Mouse (Mus musculus): ENCODE measurements around the gene Fbxo30.
"Not testable (repeated sequence)": the region's sequence is repeated elsewhere in the genome, so short reads cannot be mapped to it uniquely, and the experiment has no call there.

Gene Fbxo30

DNA sequence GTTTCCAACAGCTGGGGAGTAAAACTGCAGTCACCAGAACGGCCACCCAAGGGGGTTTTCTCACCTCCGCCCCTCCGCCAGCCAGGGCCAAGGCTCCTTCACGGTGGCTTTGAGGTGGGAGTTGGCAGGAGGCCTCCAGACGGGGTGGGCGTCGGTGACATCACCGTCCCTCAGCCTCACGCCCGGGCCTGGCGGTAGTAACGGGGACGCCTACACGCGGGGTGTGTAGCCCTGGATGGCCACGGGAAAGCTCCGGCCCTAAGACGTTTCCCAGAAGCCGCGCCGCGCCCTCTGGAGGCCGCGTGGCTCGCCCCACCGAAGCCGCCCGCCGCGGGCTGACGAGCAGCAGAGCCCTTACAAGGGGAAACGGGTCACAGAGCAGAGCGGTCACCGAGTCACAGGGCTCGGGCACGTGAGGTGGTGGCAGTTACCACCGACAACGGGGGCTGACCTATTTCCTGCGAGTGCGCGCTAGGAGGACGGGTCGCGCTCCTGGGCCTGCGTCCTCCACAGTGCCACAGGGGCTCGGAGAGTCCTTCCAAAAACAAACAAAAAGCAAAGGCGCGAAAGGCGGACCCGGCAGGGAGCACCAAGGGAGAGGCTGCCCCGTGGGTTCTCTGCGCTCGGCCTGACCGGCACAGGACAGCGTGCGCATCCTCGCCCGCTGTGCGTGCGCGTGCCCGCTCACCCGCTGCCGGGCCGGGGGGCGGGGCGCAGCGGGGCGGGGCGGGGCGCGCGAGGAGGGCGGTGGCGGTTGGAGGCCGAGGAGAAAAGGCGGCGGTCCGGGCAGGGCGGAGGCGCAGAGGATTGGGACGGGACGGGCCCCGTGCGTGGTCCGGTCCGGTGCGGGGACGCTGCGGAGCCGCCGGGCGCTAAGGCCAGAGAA is at the start of gene Fbxo30:
TSS of gene Fbxo30 (plus strand) at position 753 of the 886 bp plus-strand sequence.
- peak; percentile 94 for DNase-seq

DNA sequence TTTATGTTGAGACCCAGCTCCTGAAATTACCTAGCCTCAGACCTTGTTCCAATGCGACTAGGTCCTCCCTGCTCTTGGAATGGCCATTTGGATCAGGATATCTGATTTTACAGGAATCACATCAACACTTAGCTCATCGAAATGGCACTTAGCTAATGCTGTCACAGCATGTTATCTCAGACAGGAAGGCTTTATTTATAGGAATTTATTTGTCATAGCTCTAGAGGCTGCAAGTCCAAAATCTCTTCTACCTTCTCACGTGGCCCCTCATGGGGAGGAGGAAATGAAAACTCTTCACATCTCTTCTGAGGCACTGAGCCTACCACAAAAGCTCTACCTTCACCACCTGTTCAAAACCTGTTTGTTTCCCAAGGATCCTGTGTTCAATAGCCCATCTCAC is 47.9 kb upstream of the Fbxo30 start:
- DNase-seq: no peak

DNA sequence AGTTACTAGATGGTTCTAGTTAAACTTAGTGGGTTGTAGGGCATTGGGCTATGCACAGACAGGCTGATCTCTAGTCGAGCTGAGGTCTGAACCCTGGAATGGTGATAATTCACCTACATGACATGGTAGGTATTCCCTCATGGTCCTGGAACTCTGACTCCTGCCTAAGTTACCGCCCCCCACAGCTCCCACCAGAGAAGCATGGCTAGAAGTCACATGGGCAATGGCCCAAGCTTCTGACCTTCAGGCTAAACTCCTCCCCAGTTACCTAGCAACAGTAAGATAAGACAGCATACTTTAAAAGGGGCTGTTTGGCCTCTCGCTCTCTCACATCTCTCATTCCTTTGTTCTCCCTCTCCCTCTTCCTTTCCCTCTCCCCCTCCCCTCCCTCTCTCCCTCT is 38.1 kb upstream of the Fbxo30 start:
- not testable (repeated sequence) for DNase-seq

DNA sequence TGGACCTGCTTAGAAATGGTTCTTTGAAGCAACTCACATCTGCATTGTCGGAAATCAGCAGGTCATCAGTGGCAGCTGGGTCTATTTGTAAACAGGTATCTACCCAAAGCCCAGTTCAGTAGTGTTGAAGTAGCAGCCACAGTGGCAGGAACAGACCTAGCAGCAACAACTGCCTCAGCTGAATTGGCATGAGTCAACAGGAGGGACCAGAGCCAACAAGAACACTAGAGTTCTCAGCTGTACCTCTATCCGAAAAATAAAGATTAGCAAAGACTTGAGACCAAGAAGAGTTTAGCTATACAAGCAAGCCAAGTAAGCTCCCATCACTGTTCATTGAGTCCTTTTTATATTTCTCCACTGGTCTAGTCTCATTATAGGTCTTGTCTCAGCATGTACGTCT is 32.9 kb upstream of the Fbxo30 start:
- DNase-seq: no peak

DNA sequence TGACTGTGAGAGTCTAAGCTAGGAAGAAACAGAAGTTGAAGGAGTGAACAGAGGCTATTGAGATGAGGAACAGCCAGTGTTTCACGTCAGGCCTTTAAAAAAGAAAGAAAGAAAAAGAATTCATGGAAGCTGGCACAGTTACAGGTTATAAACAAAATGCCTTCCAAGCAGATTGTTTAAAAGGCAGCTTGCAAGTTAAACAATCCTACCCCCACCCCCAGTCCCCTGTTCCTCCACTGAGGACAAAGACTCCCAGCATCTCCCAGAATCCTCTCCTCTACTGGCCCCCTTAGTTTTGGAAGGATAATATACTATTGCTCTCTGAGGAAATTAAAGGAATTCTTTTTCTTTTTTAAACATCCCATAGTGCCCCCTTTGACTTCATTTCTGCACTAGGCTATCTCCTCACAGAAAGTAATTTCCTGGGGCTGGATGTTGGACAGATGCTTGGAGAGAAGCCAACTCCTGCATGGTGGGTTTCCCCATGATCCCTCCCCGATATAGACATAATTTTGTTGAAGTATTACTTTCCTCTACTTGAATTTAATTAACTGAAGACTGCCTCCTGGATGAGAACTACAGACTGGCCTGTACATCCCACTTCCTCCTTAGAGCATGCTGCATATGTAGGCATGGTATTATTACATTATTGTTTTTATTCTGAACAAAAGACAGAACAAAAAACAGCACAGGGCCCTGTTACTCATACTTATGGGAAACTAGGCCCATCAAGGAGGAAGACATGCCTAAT is 30.7 kb upstream of the Fbxo30 start:
- DNase-seq: no peak

DNA sequence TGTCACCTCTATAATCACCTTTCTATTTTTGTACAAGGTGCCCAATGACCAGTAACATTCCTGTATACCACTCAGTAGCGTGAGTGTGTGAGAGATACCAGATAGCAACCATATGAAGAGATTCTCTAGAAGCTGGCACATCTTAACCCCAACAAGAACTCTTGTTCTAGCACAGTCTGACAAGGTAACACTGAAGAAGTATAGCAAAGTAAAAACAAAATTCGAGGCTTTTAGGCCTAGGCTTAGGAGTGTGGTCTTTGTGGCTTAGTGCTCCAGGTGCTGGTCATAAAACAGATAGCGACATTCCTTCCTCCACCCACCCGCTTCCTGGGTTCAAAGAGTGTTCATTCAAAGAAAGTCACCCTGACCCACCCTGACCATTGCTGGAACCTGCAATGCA is 27.5 kb upstream of the Fbxo30 start:
- DNase-seq: not testable (repeated sequence)

DNA sequence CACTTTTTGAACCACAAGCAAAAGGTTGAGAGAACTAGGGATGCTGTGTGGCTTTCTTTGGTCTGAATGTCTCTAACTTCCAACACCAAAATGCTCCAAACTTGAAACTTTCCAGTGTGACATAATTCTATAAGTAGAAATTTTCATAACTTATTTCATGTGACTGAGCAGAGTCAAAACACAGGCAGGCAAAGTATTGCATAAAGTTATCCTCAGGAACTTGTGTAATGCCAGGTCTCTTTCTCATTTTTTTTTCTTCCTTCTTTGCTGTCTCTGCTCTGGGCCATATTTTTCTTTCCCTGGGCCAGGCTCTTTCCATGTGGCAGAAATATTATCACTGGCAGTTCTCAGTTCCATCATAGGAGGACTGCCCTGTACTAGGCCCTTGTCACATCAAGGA is 21.0 kb upstream of the Fbxo30 start:
- no peak for DNase-seq

DNA sequence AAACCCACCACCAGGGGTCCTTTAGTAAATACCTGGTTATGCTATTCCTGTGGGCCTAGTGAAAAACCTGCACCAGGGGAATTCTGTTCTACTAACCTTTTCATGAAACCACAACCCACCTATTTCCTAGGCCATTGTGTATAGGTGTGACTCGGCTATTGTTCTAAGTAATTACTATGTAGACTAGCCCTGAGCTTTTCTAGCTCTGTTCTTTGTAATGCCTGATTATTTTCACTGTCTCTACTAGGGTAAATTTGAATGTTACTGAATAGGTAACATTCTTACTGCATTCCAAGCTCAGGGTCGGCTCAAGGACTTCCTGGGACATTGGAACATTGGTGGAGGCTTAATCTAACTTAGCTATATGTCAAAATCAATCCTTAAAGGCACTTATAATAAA is 18.8 kb upstream of the Fbxo30 start:
- DNase-seq: not testable (repeated sequence)

DNA sequence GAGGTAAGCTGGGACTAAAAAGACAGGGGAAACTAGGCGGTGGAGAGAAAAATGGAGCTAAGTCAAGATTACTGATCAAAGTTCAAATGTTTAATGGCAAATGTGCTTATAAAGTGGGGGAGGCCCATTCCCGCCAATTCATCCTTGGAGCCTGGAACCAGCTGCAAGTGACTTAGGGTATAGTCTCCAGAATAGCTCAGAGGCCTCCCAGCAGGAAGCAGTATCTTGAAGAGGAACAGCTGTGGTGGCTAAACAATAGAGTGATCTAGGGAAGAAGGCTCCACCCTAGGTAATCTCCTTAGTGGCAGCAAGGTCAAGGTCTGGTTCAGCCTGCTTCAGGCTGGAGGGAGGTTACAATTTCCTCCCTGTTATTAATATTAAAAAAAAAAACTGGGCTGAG is 17.3 kb upstream of the Fbxo30 start:
- not testable (repeated sequence) for DNase-seq

DNA sequence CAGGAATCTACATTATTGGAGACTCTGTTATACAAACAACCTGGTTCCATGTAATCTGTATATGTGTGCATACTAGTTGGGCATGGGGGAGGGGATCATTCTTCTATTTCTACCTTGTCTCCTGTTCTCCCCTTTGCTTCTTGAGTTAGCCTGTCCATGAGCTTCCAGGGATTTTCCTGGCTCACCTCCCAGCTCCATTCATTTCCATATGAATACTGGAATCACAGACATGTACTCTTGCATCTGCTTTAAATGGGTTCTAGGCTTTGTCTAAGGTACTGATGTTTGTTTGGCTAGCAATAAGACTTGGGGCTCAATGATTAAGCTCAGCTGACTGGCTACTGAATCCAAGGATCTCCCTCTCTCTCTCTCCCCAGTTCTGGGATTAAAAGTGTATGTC is 12.0 kb upstream of the Fbxo30 start:
- no peak for DNase-seq

DNA sequence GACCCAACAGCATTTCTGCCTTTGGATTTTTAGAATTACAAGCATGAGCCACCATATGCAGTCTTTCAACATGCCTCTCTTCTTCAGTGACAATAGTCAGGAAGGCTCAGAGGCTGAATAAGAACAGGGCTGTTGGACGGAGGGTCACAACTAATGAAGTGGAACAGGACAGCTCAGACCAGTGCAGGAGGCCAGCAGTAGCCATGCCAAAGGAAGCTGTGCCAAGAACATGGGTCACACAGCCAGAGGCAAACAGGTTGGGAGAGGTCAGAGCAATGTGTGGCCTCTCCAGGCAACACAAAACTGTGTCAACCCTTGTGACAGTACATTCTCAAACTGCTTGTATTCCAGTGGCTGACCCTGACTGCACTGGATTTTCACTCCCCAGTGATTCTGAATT is 6.7 kb upstream of the Fbxo30 start:
- DNase-seq: peak; percentile 11

DNA sequence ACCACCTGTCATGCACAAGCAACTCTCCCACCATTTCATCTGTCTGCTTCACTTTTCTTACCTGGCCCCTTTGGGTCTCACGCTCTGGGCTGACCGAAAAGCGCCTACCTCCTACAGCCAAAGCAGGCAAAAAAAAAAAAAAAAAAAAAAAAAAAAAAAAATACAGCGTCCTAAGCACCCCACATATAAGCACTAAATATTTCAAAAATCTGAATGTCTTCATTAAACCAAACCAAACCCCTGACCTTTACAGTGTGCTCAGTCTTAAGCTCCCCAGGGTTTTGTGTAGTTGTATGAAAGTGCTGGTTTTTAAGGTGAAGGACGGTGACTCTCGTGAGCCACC is 924 bp upstream of the Fbxo30 start:
- DNase-seq: no peak

DNA sequence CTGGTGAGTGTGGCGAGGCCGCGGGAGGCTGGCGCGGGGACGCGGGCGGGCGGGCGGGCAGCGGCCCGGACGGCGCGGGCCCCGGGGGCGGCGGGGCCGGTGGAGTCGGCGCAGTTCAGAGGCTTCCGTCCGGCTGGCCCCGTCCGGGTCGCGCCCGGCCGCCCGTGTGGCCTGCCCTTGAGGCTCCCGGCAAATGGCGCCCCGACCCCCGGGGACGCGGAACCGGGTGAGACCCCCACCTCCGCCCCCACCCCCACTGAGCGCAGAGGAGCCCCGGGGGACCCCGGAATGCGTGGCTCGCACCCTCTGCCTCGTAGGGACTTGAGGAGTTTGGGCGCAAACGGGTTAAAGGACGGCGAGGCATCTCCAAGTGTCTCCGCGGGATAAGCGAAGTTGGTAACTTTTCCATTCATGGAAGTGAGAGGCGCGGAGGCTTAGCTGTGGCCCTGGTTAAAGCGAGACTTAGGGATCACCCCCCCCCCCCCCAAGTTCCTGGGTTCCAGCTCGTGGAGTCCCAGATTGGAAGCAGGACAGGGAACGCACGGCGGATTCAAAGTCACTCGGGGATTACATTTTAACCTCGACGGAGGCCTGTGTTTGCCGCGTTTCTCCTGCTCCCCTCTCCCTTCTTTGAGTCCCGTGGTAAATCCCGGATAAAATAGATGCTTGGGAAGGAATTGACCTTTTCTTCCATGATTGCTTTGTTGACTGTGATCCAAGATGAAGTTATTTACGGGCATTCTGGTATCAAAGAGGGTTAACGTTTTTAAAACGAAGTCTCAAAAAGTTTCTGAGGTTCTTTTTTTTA is 572 bp downstream of the Fbxo30 start:
- peak; percentile 61 for DNase-seq

DNA sequence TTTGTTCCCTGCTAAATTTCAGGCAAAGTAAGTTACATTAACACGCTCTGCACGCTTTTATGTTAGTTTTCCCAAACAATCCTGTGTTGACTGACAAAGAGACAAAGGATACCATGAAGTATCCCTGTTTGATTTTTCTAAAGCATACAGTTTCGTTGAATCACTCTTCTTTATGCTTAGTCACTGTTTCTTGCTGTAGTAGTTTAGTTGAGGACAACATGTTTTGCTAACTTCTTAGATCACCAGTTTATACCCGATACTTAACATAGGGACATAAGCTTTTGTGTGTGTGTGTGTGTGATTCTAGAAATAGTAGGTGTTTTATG is 1.1 kb downstream of the Fbxo30 start:
- no peak for DNase-seq

DNA sequence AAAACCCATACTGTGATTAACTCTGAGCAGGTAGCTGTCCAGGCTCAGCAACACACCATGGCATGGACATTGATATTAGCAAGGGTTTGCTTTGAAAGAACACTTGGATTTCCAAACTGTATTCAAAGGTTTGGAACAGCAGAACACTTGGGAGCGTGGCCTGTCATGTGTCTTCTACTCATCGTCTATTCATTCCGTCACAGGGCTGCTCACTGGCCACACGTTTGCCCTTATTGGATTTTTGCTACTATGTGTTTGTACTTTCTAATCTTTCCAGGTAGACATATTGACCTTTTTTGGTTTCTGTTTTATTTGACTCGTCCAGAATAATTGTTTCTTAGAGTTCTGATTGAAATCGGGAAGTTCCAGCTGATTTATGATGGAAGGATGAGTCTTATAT is 17.3 kb downstream of the Fbxo30 start:
- DNase-seq: no peak

DNA sequence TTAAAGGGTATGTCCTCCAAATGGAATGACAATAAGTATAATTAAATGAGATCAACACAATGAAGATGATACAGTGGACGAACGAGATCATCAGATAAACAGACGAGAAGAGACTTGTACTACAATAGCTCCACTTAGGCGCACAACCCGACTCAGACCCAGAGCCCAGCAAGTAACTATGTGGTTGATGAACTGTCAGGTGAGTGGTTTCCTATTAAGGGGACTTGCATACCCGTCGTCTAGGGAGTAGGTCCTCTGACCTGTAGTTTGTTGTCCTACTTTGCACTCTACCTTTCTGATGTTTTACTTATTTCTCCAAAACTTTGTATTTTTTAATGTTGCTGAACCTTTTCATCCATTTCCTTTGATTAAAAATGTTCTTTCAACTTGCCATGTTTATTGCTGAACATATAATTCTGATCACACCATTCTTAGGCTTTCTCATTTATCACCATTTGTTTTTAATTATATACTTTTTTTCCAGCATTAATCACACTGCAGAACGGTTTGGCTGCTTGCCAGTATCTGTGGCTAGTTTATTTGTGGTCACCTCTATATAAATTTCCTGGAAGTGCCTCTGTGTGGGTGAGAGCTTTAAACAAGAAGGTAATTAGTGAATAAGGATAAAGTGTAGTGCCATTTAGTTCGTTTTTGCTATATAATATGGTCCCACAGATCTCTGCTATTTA is 24.4 kb downstream of the Fbxo30 start:
- DNase-seq: peak; percentile 41

DNA sequence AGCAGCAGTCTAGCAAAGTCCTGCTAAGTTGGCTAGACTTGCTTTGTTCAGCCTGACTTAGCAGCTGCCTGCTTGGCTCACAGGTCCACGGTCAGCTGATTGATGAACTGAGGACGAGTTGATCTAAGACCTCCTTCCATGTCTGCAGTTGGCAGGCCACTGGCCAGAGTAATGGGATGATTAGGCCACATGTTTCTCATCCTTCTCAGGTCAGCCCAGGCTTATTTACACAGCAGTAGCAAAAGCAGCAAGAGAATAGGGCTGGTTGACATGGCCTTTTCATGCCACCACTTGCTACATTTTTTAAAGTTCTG is 24.9 kb downstream of the Fbxo30 start:
- DNase-seq: peak; percentile 19

DNA sequence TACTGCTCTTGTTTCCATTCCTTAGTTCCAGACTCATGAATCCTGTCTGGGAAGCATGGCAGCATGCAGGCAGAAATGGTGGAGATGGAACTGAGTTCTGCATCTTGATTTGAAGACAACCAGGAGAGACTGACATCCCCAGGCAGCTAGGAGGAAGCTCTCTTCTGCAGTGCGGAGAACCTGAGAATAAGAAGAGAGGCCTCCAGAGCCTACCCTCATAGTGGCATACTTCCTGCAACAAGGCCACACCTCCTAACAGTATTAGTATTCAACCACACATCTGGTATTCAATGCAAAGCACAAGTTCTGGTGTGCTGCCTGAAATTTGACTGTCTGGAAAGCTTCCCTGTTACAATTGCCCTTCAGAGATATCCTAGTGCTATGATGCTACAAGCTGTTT is 28.7 kb downstream of the Fbxo30 start:
- no peak for DNase-seq

DNA sequence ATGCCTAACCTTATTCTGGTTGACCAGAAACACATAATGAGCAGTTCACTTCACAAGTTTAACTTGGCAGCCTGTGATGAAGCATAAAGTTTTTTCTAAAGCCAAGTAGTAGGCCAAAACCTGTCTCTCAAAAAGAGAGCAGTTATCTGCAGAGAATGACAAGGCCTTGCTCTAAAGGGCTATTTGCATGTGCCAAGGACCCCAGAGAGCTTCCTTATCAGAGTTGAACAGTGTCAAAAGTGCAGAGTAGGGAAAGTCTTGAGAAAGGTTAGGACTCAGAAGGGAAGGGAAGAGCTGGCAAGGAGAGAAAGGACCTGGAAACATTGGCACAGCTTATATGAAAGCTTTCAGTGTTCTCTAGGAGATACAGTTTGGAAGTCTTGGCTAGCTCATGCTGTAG is 29.4 kb downstream of the Fbxo30 start:
- DNase-seq: no peak

DNA sequence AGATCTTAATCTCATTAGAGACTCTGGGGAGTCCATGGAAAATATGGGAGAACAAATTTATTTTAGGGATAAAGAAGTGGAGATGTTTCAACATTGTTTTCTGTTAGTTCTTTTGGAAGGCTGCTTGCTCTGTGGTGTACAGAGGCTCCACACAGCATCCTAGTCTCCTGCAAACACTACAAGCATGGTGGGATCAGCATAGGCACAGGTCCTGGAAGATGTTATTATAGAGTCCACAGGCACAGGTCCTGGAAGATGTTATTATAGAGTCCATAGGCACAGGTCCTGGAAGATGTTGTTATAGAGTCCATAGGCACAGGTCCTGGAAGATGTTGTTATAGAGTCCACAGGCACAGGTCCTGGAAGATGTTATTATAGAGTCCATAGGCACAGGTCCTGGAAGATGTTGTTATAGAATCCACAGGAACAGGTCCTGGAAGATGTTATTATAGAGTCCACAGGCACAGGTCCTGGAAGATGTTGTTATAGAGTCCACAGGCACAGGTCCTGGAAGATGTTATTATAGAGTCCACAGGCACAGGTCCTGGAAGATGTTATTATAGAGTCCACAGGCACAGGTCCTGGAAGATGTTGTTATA is 36.8 kb downstream of the Fbxo30 start:
- not testable (repeated sequence) for DNase-seq

DNA sequence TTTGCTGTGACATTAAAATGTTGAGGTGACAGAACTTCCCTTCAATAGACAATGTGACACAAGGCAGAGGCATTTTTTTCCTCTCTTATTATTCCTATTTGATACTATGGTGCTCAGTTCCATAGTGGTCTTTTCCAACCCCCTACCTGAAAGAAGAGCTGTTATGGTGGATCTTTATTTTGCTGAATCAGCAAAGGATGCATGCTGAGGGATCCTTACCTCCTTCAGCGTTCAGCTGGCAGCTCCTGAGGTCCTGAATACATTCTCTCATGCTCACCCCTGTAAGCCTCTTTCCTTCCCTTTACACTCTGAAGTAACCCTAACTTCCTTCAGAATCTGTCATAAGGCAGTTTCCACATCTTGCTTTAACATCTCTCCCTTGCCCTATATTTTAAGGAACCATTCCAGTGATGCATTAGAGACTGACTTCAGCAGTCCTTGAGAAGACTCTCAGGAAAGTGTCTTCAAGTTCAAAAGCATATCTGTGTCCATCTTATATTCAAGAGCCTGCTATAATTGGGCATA is 38.4 kb downstream of the Fbxo30 start:
- DNase-seq: no peak

DNA sequence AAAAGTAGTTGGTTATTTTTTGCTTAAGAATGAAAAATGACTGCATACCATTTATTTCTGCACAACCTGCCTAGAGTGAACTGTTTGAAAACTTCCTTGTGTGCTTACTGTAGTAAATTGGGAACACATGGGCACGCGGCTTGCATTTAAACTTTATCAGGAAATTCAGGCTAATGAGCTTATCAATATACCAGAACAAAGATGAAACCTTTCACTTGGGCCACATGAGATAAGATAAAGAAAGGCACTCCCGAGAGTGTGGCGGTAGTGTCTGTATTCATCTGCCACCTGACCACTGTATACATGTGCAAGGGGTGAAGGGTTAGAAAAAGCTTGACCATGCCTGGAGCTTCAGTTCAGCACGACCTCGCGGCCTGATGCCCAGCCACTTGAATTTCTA is 41.2 kb downstream of the Fbxo30 start:
- no peak for DNase-seq

Measured in kidney, postnatal 10 days (tissue).